Comparison of ENCODE assay signal across 26 mouse cellular contexts in the genomic region with DNA sequence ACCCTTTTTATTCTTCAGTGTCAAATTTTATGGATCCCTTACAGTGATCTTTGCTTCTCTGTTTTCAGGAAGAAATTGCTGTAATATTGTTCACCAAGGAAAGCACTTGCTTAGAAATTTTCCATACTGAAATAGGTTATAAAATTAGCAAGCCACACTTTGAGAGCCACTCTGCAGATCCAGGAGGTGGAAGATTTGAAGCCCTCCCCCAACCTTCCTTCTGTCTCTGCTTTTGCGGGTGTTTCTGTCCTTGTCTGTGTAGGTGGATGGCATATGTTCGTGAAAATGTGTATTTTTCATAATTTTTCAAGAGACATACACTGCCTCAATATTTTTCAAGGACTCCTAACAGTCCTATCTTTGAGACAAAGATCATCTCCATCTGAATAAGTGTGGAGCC.
DNase-seq lines count a peak whose midpoint lies in the region; ATAC-seq and TF ChIP-seq lines count a peak whose summit lies in the region.
"Had no signal": no experiment of that assay in that cellular context is flagged by ENCODE, and none has a peak within 500 bp of the region (broad histone marks: within the 10 kb centered on the region; RNA-seq: fewer than 3 reads in every experiment).

No protein-coding gene starts in this region.

- H3K4me3 ChIP-seq in layer of hippocampus, adult 2 months: no peak overlapping the region
- H3K4me3 ChIP-seq: megakaryocyte, embryonic 14.5 days; midbrain, embryonic 12.5 days; myocyte; neural tube, embryonic 13.5 days had no signal

- TF ChIP-seq CTCF in layer of hippocampus, adult 2 months (conservative IDR thresholded peaks at IDR 0.05): no peak

- ATAC-seq in erythroid progenitor cell, adult 5-6 weeks (replicated peaks; ENCODE audit: low FRiP score, poor library complexity, severe bottlenecking): no peak
- ATAC-seq: CD4-positive, CD25-positive, alpha-beta regulatory T cell, adult 4 months; forebrain, embryonic 14.5 days; hindbrain, embryonic 16.5 days had no signal

- peak overlapping the region; percentile 78 for H3K27ac ChIP-seq in layer of hippocampus, adult 2 months
- H3K27ac ChIP-seq: liver, embryonic 14.5 days; midbrain, embryonic 12.5 days; neural tube, embryonic 13.5 days had no signal

- peak; percentile 31 to 73 for DNase-seq in layer of hippocampus, adult 2 months (ENCODE audit: low spot score in 2 of 2)
- DNase-seq in layer of hippocampus, adult 9-10 months (ENCODE audit: low spot score): no peak
- DNase-seq in frontal cortex, adult 2 months (ENCODE audit: extremely low spot score in 1 of 2, low spot score in 1 of 2): peak; percentile 64 to 82
- peak; percentile 21 to 52 for DNase-seq in layer of hippocampus, postnatal 36 days
- peak; percentile 58 to 77 for DNase-seq in right cerebral cortex, postnatal 10 days (ENCODE audit: low spot score in 2 of 2)
- DNase-seq in heart, adult 18-20 months: no peak
- DNase-seq in cerebellum, postnatal 25 days: no peak
- DNase-seq: adrenal gland, postnatal 25 days; cerebellum, adult 8-10 months; cerebellum, postnatal 36 days; gastrocnemius, postnatal 10 days; heart, postnatal 14 days; kidney, adult 18-20 months; kidney, postnatal 36 days; liver; lung, adult 2 months; lung, postnatal 14 days had no signal

Comparison
In these comparisons a context has a peak if more than half of its experiments do, and no peak if none do; other contexts are left out.
1. DNase-seq: peak in layer of hippocampus, adult 2 months (2 of 2), frontal cortex, adult 2 months (2 of 2), layer of hippocampus, postnatal 36 days (2 of 2) and right cerebral cortex, postnatal 10 days (2 of 2); none in layer of hippocampus, adult 9-10 months (single experiment), heart, adult 18-20 months (0 of 2) and cerebellum, postnatal 25 days (0 of 2).